Mouse (Mus musculus) adrenal gland, adult 2 months (tissue): ENCODE results near the gene Aftph. TPM values are rescaled to one million over a fixed set of nuclear protein-coding genes. Genes with fewer than 3 reads are reported as not detected.
"Not testable (repeated sequence)": the region's sequence is repeated elsewhere in the genome, so short reads cannot be mapped to it uniquely, and the experiment has no call there.

ENCODE experiments used
- DNase-seq: peaks from one replicate; pipeline ENCODE4 v3.0.0; 2021
- long read RNA-seq: library from polyadenylated mRNA; stranded (forward); transcript quantifications from one replicate; pipeline ENCODE4 v2.0.0, GENCODE M21; 2021
- polyA plus RNA-seq: library from polyadenylated mRNA; depleted of rRNA; stranded (reverse); fragments of >200 nt; gene quantifications from 2 replicates; pipeline ENCODE4 v1.2.3, GENCODE M21; 2012; rRNA removed
- total RNA-seq, 2 experiments: library from RNA; stranded (reverse); gene quantifications; 2 replicates each; pipeline ENCODE4 v1.2.3; 2021

Gene Aftph
- total RNA-seq (10 to 100 TPM; 48.9 to 63.1 TPM), polyA plus RNA-seq (12.1 and 24.4 TPM in 2 replicates)
- long read RNA-seq, transcript Aftph-201 (9 exons, 3,998 nt), result major isoform, 24 of 27 reads
- long read RNA-seq, partial matches to known transcripts, result 1 of 27 reads
- long read RNA-seq, other reads (novel, unspliced or antisense), result 2 of 27 reads

GRCm38 (mm10) chr11:20741201-20742100 lies at the start of gene Aftph:
Aftph (minus strand) TSS chr11:20741589.
- DNase-seq, result peak; percentile 99

- DNase-seq, result no peak
These were observed 47.6 kb upstream of the Aftph start for GRCm38 (mm10) chr11:20789015-20789414.

GRCm38 (mm10) chr11:20788070-20788469 lies 46.7 kb upstream of the Aftph start:
- no peak for DNase-seq

- DNase-seq, result no peak
These were observed 44.8 kb upstream of the Aftph start for GRCm38 (mm10) chr11:20786191-20786590.

GRCm38 (mm10) chr11:20785186-20785585 lies 43.8 kb upstream of the Aftph start:
- DNase-seq, result no peak

DNA sequence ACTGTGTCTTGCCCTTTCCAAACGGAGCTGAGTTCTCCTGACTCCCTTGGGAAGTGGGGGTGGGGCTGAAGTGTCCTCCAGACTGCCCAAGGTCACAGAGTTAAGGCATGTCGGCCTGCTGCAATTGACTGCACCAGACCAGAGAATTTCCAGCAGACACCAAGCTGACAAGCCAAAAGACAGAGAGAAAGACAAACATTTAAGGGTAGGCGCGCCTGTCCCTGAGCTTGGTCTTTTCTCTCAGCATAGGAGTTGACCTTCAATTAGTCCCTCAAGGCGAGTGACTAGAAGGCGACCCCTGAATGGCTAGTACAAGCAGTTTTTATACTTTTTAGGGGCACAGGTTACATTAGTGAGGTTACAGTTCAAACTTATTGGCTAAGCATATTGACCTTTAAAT lies 43.4 kb upstream of the Aftph start:
- no peak for DNase-seq

GRCm38 (mm10) chr11:20783467-20783866 lies 42.1 kb upstream of the Aftph start:
- DNase-seq, result no peak

GRCm38 (mm10) chr11:20782620-20783019 lies 41.2 kb upstream of the Aftph start:
- no peak for DNase-seq

- no peak for DNase-seq
These were observed 38.9 kb upstream of the Aftph start for GRCm38 (mm10) chr11:20780312-20780711.

DNA sequence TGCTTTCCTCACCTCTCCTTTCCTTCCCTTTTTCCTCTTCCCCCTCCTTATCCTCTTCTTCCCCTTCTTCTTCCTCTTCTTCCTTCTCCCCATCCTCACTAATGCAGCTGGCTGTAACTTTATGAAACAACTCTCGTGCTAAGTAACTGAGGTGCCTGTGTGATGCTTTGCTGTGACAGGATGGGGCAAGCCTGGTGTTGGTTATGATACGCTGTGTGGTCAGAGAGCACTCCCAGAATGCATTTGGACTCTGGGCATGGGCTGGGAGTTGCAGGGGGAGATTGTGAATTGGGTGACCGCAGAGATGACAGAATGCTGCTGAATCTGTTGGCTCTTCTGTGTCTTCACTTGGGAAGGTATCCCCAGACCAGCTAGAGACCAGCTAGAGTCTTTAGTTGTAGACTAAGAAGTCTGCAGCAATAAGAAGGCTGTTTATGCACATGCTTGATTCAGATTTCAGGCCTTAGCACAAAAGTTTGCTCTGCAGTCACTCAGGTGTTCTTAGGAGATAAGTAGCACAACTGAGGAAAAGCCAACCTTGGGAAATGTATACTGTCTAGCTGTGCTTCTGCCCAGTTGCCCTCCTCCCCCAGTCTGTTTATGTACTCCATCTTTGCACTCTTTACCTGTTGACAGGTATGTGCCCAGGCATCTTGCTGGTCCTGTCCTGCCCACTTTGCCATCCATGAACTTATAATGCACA lies 37.6 kb upstream of the Aftph start:
- DNase-seq, result no peak

DNA sequence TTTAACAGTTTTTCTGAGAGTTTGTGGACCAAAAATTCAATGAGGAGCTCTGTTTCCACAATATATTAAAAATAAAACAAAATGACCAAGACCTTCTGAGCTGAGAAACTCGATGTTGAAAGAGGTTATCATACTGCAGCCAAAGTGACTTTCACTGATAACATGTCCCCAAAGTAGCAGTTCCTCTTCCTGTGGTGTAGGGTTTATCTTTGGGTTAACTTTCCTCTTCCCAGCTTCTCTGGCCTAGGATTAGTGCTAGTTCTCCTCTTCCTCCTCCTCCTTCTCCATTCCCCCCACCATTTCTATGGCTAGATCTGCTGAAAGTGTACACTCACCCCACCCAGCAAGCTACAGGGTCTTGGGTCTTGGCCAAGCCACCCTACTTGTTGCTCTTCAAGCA lies 36.9 kb upstream of the Aftph start:
- no peak for DNase-seq

- no peak for DNase-seq
These were observed 35.3 kb upstream of the Aftph start for GRCm38 (mm10) chr11:20776668-20777067.

- DNase-seq, result no peak
These were observed 31.3 kb upstream of the Aftph start for GRCm38 (mm10) chr11:20772642-20773041.

GRCm38 (mm10) chr11:20771827-20772226 lies 30.4 kb upstream of the Aftph start:
- not testable (repeated sequence) for DNase-seq

DNA sequence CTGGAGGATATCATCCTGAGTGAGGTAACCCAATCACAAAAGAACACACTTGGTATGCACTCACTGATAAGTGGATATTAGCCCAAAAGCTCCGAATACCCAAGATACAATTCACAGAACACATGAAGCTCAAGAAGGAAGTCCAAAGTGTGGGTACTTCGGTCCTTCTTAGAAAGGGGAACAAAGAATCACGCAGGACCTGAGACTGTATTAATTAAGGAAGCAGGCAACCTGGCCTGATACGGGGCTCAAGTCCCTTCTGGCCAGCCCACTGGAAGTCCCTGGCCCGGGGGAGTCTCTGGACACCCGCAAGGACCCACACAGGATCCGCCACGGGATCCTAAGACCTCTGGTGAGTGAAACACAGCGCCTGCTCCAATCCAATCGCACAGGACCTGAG lies 20.6 kb upstream of the Aftph start:
- DNase-seq, result not testable (repeated sequence)

- DNase-seq, result no peak
These were observed 9.2 kb upstream of the Aftph start for GRCm38 (mm10) chr11:20750573-20750972.

- no peak for DNase-seq
These were observed 2.0 kb upstream of the Aftph start for GRCm38 (mm10) chr11:20743353-20743752.

- DNase-seq, result peak; percentile 61
These were observed 1.0 kb upstream of the Aftph start for GRCm38 (mm10) chr11:20742361-20742897.

DNA sequence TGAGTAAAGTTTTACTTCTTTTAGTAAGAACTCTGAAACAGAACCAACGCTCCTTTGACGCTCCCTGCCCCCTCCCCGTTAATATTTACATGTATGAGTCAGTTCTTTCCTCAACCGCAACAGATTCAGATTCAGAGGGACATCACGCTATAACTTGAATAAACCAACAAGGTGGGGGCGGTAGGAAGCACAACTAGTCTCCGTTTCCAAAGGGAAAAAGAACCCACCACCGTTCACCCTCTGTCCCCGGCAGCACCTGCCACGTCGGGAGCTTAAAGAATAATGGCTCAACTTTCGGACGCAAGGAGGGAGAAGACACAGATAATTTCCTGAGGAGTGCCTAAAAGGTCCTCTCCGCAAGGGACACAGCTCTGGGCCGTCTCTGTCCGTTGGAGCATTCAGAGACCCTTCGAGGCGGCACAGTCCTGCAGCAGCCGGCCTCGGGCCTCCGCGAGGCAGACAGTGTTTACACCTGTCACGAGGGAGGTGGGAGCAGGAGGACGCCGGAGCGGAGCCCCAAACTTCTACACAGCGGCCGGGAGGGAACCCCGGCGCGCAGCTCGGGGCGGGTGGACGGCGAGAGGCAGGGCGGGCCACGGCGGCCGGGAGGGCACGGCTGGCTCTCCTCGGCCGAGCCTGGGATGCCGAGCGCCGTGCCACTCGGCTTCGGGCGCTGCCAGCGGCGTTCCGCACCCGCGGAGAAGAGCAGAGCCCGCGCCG lies 748 bp downstream of the Aftph start:
- no peak for DNase-seq

DNA sequence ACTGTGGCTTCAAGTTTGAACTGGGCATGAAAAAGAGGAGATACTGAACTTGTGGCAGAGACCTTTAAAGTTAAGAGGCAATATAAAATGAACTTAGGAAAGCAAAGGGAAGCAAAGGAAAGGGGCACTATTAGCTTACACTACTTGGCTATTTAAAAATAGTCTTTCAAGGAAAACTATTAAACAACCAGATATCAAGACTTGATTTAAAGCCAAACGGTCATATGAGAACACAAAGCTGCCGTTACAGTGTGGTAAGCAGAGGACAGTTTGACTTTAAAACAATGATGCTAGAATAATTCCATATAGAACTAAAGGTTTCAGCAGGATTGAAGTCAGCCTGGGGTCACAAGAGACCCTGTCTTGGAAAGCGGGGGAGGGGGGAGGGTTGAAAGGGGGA lies 7.3 kb downstream of the Aftph start:
- no peak for DNase-seq

- DNase-seq, result no peak
These were observed 7.8 kb downstream of the Aftph start for GRCm38 (mm10) chr11:20733486-20734030.

DNA sequence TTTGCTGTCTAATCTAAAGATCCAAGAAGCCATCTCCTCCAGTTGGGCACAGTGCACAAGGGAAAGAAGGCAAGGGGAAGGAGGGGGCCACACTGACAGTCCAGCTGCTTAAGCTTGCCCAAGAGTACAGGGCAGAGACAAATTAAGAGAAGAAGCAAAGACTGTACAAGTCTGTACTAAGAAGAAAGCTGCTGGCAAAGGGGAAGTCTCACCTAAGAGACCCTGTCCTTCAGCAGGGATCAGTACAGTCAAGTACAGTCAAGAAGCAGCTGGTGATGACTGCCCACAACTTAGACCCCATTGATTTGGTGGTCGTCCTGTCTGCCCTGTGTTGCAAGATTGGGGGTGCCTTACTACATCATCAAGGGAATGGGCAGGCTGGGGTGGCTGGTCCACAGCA lies 12.0 kb downstream of the Aftph start:
- no peak for DNase-seq
